Mouse (Mus musculus) kidney, adult 10 weeks (tissue): Measurements from ENCODE around the gene Mus81. TPM values are rescaled to one million over a fixed set of nuclear protein-coding genes. Genes with fewer than 3 reads are reported as not detected.

ENCODE experiments used
- polyA plus RNA-seq: library from polyadenylated mRNA; stranded (reverse); fragments of 350-450 nt; fragmentation: Illumina TruSeq; extraction: RNeasy Lipid Tissue Mini Kit (QIAGEN cat#74804); gene quantifications from one replicate; pipeline ENCODE4 v1.2.3, GENCODE M21; 2014; ENCODE audit warnings: low read depth, low replicate concordance

Gene Mus81
- polyA plus RNA-seq: 0.69 TPM

GRCm38 (mm10) chr19:5487768-5488550, at the start of gene Mus81:
Mus81 (minus strand) TSS chr19:5488402.

DNA sequence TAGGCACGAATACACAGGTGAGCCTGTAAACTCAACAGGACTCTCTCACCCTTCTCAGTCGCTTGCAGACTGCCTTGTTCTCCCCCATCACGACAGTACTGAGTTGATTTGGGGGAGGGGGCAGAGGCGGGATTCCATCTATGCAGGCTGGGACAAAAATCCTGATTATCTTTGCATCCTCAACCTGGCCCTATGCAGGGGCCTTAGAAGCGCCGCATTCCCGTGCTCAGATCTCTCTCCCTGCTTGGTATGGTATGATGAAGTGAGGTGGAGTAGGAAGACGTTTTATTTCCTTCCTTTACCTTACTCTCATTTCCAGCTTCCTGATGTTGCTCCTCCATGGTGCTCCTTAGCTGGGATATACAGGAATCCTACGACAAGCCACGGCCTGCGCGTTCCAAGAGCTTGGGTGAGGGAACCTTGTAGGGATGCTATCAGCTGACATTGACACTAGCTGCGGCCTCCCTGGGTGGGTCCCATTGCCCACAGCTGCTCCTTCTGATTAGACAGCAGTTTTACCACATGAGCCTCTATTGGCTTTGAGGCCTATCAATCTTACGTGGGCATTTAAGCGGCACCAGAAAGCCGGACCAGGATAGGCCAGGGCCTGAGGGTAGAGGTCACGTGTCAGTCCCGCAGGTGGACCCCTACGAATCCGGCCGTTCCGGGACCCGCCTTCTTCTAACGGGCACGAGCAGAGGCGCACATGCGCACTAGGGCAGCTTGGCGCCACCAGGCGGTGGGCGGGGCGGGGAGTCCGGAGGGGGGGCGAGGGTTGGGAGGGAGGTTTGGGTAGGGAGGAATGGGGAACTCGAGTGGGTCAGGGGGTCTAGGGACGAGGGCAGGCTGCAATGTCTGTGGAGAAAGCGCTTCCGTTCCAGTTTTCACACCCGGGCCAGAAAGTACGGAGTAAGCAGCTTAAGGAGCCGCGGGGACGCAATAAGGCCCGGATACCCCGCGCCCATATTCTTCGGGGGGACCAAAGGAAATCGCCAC, 22.1 kb upstream of the Mus81 start, which contains the start of gene Snx32:
Gene Snx32, minus strand, starts transcription at position 508 of the 996 bp plus-strand sequence.

GRCm38 (mm10) chr19:5503687-5504086, 15.5 kb upstream of the Mus81 start, which contains the start of gene 1700020D05Rik:
1700020D05Rik (minus strand) TSS chr19:5503787.

GRCm38 (mm10) chr19:5490313-5490897, 2.2 kb upstream of the Mus81 start, which contains the start of gene Cfl1:
Cfl1 (plus strand) TSS chr19:5490455.

GRCm38 (mm10) chr19:5473720-5474119, 14.5 kb downstream of the Mus81 start, which contains the start of gene Efemp2:
Efemp2 (plus strand) TSS chr19:5473954.

DNA sequence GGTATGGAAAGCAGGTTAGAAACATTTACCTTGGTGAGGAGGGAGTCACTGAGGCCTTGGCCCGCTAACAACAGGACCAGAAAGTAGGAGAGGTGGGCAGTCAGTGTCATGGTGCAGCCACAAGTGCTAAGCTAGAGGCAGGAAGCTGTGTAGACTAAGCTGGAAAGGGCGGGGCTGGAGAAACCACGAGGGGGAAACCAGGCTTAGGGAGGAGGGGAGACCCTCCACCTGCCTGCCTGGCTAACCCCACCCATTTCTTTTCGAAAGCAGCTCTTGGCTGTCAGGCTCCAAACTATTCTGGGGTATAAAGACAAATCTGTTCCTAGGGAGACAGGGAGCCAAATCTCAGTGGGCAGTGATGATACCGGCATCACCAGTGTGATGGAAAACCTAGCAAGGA, 19.8 kb downstream of the Mus81 start, which contains the start of gene Ctsw:
Gene Ctsw, minus strand, starts transcription at position 134 of the 400 bp plus-strand sequence.

DNA sequence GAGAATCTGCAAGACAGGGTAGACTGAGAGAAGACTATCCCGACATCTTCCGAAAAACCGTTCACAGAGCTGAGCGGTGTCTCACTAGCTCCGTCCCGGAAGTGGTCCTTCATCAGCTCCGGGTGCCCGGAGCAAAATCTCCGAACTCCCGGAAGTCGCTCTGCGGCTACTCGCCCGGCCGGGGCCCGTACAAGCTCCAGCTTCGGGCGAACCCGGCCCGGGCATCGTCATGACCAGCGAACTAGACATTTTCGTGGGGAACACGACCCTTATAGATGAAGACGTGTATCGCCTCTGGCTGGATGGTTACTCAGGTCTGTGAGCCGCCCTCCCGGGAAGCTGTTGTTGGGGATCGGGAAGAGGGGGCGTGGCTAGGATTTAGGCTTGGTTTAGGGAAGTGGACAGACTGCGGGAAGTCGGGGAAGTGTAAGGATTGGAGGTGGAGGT, 27.7 kb downstream of the Mus81 start, which contains the start of gene Fibp:
Gene Fibp, plus strand, starts transcription at position 151 of the 447 bp plus-strand sequence.

DNA sequence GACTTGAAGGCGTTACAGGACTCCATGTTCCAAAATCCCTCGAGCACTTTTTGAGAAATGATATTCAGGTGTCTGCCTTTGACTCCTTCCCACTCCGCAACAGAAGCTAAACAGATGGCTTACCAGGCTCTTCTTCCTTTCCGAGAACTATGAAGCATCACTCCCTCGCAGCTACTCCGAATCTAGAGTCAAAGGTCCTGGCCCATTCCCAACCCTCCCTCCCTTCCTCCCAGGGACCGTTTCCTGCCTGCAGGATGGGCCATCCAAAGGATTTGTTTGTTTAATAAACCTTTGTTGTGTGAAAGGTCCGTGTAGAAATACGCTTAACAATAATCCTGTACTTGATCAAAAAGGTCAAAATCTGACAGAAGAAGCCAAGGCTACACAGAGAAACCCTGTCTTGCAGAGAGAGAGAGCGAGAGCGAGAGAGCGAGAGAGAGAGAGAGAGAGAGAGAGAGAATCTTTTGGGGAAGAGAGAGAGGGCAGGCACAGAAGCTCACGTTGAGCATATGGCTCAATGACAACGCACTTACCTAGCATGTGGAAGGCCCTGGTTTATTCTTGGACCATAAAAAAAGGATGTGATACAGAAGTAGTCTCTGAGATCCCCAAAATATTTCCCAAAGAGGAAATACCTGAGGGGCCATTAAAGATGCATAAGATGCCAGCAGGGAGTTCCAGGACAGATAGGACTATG, 30.3 kb downstream of the Mus81 start, which contains the start of gene Ccdc85b:
Gene Ccdc85b, minus strand, starts transcription at position 149 of the 697 bp plus-strand sequence.

GRCm38 (mm10) chr19:5447515-5448353, 40.5 kb downstream of the Mus81 start, which contains the start of gene Fosl1:
Fosl1 (plus strand) TSS chr19:5447547.

Other genes with a start within 250 kb of the Mus81 start
- 3.7 TPM for gene Pacs1, start 215.3 kb downstream of the Mus81 start, polyA plus RNA-seq
- gene Sf3b2, start 192.9 kb downstream of the Mus81 start, polyA plus RNA-seq: 32.5 TPM
- gene Gal3st3, start 190.1 kb downstream of the Mus81 start, polyA plus RNA-seq: not detected
- gene Catsper1, start 152.7 kb downstream of the Mus81 start, polyA plus RNA-seq: not detected
- not detected for gene Cst6, start 138.8 kb downstream of the Mus81 start, polyA plus RNA-seq
- gene Eif1ad, start 121.7 kb downstream of the Mus81 start, polyA plus RNA-seq: 13.9 TPM
- gene Banf1, start 121.2 kb downstream of the Mus81 start, polyA plus RNA-seq: 5.5 TPM
- gene Sart1, start 99.7 kb downstream of the Mus81 start, polyA plus RNA-seq: 2.4 TPM
- gene Tsga10ip, start 85.9 kb downstream of the Mus81 start, polyA plus RNA-seq: not detected
- 3.1 TPM for gene Drap1, start 63.4 kb downstream of the Mus81 start, polyA plus RNA-seq
- gene AI837181, start 63.3 kb downstream of the Mus81 start, polyA plus RNA-seq: not detected
- not detected for gene Fosl1, start 40.9 kb downstream of the Mus81 start, polyA plus RNA-seq
- 0.81 TPM for gene Ccdc85b, start 30.5 kb downstream of the Mus81 start, polyA plus RNA-seq
- 3.6 TPM for gene Fibp, start 27.8 kb downstream of the Mus81 start, polyA plus RNA-seq
- not detected for gene Ctsw, start 19.9 kb downstream of the Mus81 start, polyA plus RNA-seq
- gene Efemp2, start 14.4 kb downstream of the Mus81 start, polyA plus RNA-seq: not detected
- gene Cfl1, start 2.1 kb upstream of the Mus81 start, polyA plus RNA-seq: 142 TPM
- not detected for gene 1700020D05Rik, start 15.4 kb upstream of the Mus81 start, polyA plus RNA-seq
- gene Snx32, start 22.1 kb upstream of the Mus81 start, polyA plus RNA-seq: 0.36 TPM
- gene Ovol1, start 72.2 kb upstream of the Mus81 start, polyA plus RNA-seq: 2.4 TPM
- not detected for gene Ap5b1, start 79.6 kb upstream of the Mus81 start, polyA plus RNA-seq
- gene Rnaseh2c, start 113.5 kb upstream of the Mus81 start, polyA plus RNA-seq: 2.0 TPM
- gene Kat5, start 121.8 kb upstream of the Mus81 start, polyA plus RNA-seq: 18.3 TPM
- gene Rela, start 149.1 kb upstream of the Mus81 start, polyA plus RNA-seq: 0.89 TPM
- gene Sipa1, start 175.3 kb upstream of the Mus81 start, polyA plus RNA-seq: 0.20 TPM
- gene Map3k11, start 200.3 kb upstream of the Mus81 start, polyA plus RNA-seq: 0.40 TPM
- gene Pcnx3, start 200.5 kb upstream of the Mus81 start, polyA plus RNA-seq: 0.16 TPM
- not detected for gene Kcnk7, start 216.0 kb upstream of the Mus81 start, polyA plus RNA-seq
- gene Ehbp1l1, start 237.9 kb upstream of the Mus81 start, polyA plus RNA-seq: 1.3 TPM
- gene Fam89b, start 241.3 kb upstream of the Mus81 start, polyA plus RNA-seq: not detected